Mouse (Mus musculus): ENCODE results near the gene Zfp292. TPM values are rescaled to one million over a fixed set of nuclear protein-coding genes. Genes with fewer than 3 reads are reported as not detected.

Zfp292 gene
- polyA plus RNA-seq, 1 experiment: 1.2 TPM

GRCm38 (mm10) chr4:34885631-34886351 is 3.0 kb upstream of the Zfp292 start:
- 36% methylated on average over 9 of the region's 9 CpGs for WGBS
- no peak for DNase-seq (ENCODE audit: low read depth, low spot score)

GRCm38 (mm10) chr4:34883366-34884029 is 738 bp upstream of the Zfp292 start:
- no peak for DNase-seq (ENCODE audit: low read depth, low spot score)
- 8% methylated on average over 16 of the region's 16 CpGs for WGBS

GRCm38 (mm10) chr4:34882291-34882769 is 430 bp downstream of the Zfp292 start:
- DNase-seq (ENCODE audit: low read depth, low spot score): no peak
- WGBS: under 1% methylated on average over 49 of the region's 58 CpGs

GRCm38 (mm10) chr4:34881851-34882250 is 909 bp downstream of the Zfp292 start:
- DNase-seq (ENCODE audit: low read depth, low spot score): no peak
- WGBS: 3% methylated on average over 4 of the region's 4 CpGs

GRCm38 (mm10) chr4:34880921-34881650 is 1.7 kb downstream of the Zfp292 start:
- DNase-seq (ENCODE audit: low read depth, low spot score): no peak
- 40% methylated on average over 10 of the region's 10 CpGs for WGBS

GRCm38 (mm10) chr4:34874234-34874633 is 8.5 kb downstream of the Zfp292 start:
- 15% methylated on average over 1 of the region's 1 CpGs for WGBS
- DNase-seq (ENCODE audit: low read depth, low spot score): no peak

- DNase-seq (ENCODE audit: low read depth, low spot score): no peak
- WGBS: 82% methylated on average over 4 of the region's 4 CpGs
Observed at GRCm38 (mm10) chr4:34872896-34873495, 9.8 kb downstream of the Zfp292 start.

GRCm38 (mm10) chr4:34869813-34870212 is 12.9 kb downstream of the Zfp292 start:
- 68% methylated on average over 3 of the region's 3 CpGs for WGBS
- DNase-seq (ENCODE audit: low read depth, low spot score): no peak

- 58% methylated on average over 3 of the region's 3 CpGs for WGBS
- DNase-seq (ENCODE audit: low read depth, low spot score): no peak
Observed at GRCm38 (mm10) chr4:34861438-34861837, 21.3 kb downstream of the Zfp292 start.

GRCm38 (mm10) chr4:34859416-34859815 is 23.3 kb downstream of the Zfp292 start:
- no peak for DNase-seq (ENCODE audit: low read depth, low spot score)
- 73% methylated on average over 3 of the region's 3 CpGs for WGBS

GRCm38 (mm10) chr4:34858903-34859302 is 23.9 kb downstream of the Zfp292 start:
- no peak for DNase-seq (ENCODE audit: low read depth, low spot score)
- WGBS: 82% methylated on average over 3 of the region's 3 CpGs

GRCm38 (mm10) chr4:34855966-34856365 is 26.8 kb downstream of the Zfp292 start:
- WGBS: 61% methylated on average over 1 of the region's 1 CpGs
- DNase-seq (ENCODE audit: low read depth, low spot score): no peak

- 69% methylated on average over 7 of the region's 7 CpGs for WGBS
Observed at GRCm38 (mm10) chr4:34852051-34852450, 30.7 kb downstream of the Zfp292 start.

GRCm38 (mm10) chr4:34850156-34850555 is 32.6 kb downstream of the Zfp292 start:
- DNase-seq (ENCODE audit: low read depth, low spot score): no peak
- WGBS: 86% methylated on average over 2 of the region's 2 CpGs

More at GRCm38 (mm10) chr4:34852051-34852450, 30.7 kb downstream of the Zfp292 start:
- DNase-seq (ENCODE audit: low read depth, low spot score): no peak

- 65% methylated on average over 6 of the region's 6 CpGs for WGBS
- no peak for DNase-seq (ENCODE audit: low read depth, low spot score)
Observed at GRCm38 (mm10) chr4:34847679-34848309, 35.0 kb downstream of the Zfp292 start.

- DNase-seq (ENCODE audit: low read depth, low spot score): no peak
- 86% methylated on average over 1 of the region's 1 CpGs for whole genome bisulfite sequencing
Observed at GRCm38 (mm10) chr4:34843839-34844238, 38.9 kb downstream of the Zfp292 start.

GRCm38 (mm10) chr4:34842826-34843225 is 39.9 kb downstream of the Zfp292 start:
- DNase-seq (ENCODE audit: low read depth, low spot score): no peak
- WGBS: 58% methylated on average over 3 of the region's 3 CpGs

GRCm38 (mm10) chr4:34831496-34831895 is 51.3 kb downstream of the Zfp292 start:
- WGBS: 76% methylated on average over 4 of the region's 4 CpGs
- DNase-seq (ENCODE audit: low read depth, low spot score): no peak

GRCm38 (mm10) chr4:34829456-34829855 is 53.3 kb downstream of the Zfp292 start:
- WGBS: 94% methylated on average over 3 of the region's 3 CpGs
- no peak for DNase-seq (ENCODE audit: low read depth, low spot score)

- WGBS: 82% methylated on average over 1 of the region's 1 CpGs
- DNase-seq (ENCODE audit: low read depth, low spot score): no peak
Observed at GRCm38 (mm10) chr4:34823901-34824300, 58.9 kb downstream of the Zfp292 start.
